Mouse (Mus musculus) midbrain, embryonic 16.5 days (tissue): ENCODE data around the gene Pgm2l1. TPM values are rescaled to one million over a fixed set of nuclear protein-coding genes. Genes with fewer than 3 reads are reported as not detected.
A peak's percentile ranks its signal among the peaks of the same experiment; 100 is the strongest.

ENCODE experiments used
- ATAC-seq: fragments of 200-750 bp; cut with Nextera tagmentation; 2 replicates; pipeline ENCODE4 v1.8.0; 2017; ENCODE audit warnings: moderate TSS enrichment
- H3K27ac ChIP-seq: fragments of 300-500 bp; sonication (generic); 2 replicates; pipeline ENCODE4 v1.5.1; 2014; ENCODE audit warnings: mild to moderate bottlenecking, low read length, mixed read lengths
- H3K27me3 ChIP-seq: fragments of 300-500 bp; sonication (generic); 2 replicates; pipeline ENCODE4 v1.6.1; 2014; ENCODE audit warnings: low read depth, low read length, mixed read lengths; ENCODE audit not compliant: control insufficient read depth, insufficient read depth
- H3K36me3 ChIP-seq: fragments of 300-500 bp; sonication (generic); 2 replicates; pipeline ENCODE4 v1.6.1; 2014; ENCODE audit warnings: mild to moderate bottlenecking, low read length, moderate library complexity, mixed read lengths; ENCODE audit not compliant: control insufficient read depth, insufficient read depth
- H3K4me1 ChIP-seq: fragments of 300-500 bp; sonication (generic); 2 replicates; pipeline ENCODE4 v1.6.1; 2014; ENCODE audit warnings: mild to moderate bottlenecking, low read length, mixed read lengths; ENCODE audit not compliant: control insufficient read depth, insufficient read depth
- H3K4me2 ChIP-seq: fragments of 300-500 bp; sonication (generic); 2 replicates; pipeline ENCODE4 v1.6.1; 2014; ENCODE audit warnings: mild to moderate bottlenecking, low read length, mixed read lengths
- H3K4me3 ChIP-seq: fragments of 300-500 bp; sonication (generic); 2 replicates; pipeline ENCODE4 v1.5.1; 2014; ENCODE audit warnings: low read depth, mild to moderate bottlenecking, low read length, moderate library complexity, mixed read lengths
- H3K9ac ChIP-seq: fragments of 300-500 bp; sonication (generic); 2 replicates; pipeline ENCODE4 v1.6.1; 2014; ENCODE audit warnings: low read depth, low read length, mixed read lengths
- H3K9me3 ChIP-seq: fragments of 300-500 bp; sonication (generic); replicated peaks from 2 replicates; pipeline ENCODE4 v1.6.1; 2014; ENCODE audit warnings: mild to moderate bottlenecking, low read length, mixed read lengths; ENCODE audit not compliant: control insufficient read depth, poor library complexity, severe bottlenecking
- WGBS: fragments of 180-500 bp; shearing (Covaris S2); extraction: QIAGEN DNeasy Blood & Tissue Kit; methylation state at CpG from one replicate; pipeline ENCODE4 v1.1.7; 2014; 5-methylcytosine and 5-hydroxymethylcytosine counted together
- polyA plus RNA-seq: library from polyadenylated mRNA; unstranded; fragments of >200 nt; fragmentation: Nextera tagmentation; extraction: Ambion mirVana; gene quantifications from 2 replicates; pipeline ENCODE4 v1.2.1, GENCODE M21; 2015

Pgm2l1 gene
- polyA plus RNA-seq, 1 experiment from 2014 or later = 39.4 TPM

DNA sequence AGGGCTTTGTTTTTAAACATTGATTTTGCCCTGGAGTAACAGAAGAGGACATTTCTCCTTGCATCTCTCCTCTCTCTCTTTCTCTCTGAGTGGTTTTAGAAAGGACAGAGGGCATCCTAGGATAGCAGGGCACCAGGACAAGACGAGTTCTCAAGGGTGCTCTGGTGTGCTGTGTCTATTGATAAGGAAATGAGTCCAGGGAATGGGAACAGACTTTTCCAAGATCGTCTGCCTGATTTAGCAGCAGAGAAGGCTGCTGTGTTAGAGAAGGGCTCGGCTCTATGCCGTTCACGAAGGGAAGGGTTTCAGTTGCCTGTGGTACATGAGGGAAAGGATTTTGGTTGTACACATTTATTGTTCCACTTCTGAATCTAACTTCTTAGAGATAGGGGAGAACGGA is 82.5 kb downstream of the Pgm2l1 start:
- H3K4me1 ChIP-seq = peaks cover 40% of the 10 kb centered on the region
- H3K9ac ChIP-seq = peak overlapping the region; percentile 15; the same call in 1 of the 2 replicates
- 25% methylated on average over 6 of the region's 6 CpGs for WGBS

DNA sequence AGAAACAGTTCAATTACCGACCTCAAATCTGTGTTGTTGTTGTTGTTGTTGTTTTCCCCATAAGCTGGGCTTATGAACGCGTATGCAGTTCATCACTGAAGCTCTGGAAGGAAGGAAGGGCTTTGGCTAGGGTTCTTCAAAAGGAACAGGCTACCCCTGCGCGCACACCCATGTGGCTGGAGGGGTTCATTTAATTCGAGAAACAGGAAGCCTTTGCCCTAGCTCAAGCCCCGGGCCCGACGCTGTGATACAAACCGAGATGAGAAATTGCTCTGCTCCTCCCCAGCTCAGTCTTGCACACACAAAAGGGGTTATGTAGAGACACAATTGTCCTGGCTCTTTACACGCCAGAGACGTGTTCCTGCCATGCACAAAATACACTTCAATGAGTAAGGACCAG is 83.1 kb downstream of the Pgm2l1 start:
- ATAC-seq = no peak
- WGBS = 77% methylated on average over 12 of the region's 12 CpGs

More for the DNA sequence above, 82.5 kb downstream of the Pgm2l1 start:
- H3K4me2 ChIP-seq = no peak overlapping the region
- no peak overlapping the region for H3K4me3 ChIP-seq
- H3K27me3 ChIP-seq = no peaks in the 10 kb centered on the region
- H3K36me3 ChIP-seq = no peaks in the 10 kb centered on the region
- no peak for ATAC-seq
- peak overlapping the region; percentile 77 for H3K27ac ChIP-seq
- no peaks in the 10 kb centered on the region for H3K9me3 ChIP-seq

DNA sequence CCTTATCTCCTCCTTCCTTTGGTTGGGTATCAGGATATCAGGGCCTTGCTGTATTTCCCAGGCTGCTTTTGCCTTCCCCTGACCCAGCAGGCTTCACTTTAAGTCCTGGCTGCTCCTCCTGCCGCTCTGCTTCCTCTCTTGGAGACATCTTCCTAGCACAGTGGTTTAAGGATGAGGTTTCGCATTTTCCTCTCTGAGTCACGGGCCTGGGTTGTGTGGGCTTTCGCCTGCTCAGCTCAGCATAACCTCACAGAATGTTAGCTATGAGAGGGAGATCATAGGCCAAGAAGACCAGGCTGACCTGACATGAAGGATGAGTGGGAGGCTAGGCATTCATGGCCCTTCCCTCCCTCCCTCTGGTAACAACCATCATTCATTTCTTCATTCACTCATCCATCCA is 85.5 kb downstream of the Pgm2l1 start:
- H3K9me3 ChIP-seq = no peaks in the 10 kb centered on the region
- 88% methylated on average over 4 of the region's 4 CpGs for WGBS
- no peak overlapping the region for H3K9ac ChIP-seq
- ATAC-seq = no peak
- no peaks in the 10 kb centered on the region for H3K27me3 ChIP-seq
- H3K4me1 ChIP-seq = peaks cover 34% of the 10 kb centered on the region
- no peak overlapping the region for H3K4me2 ChIP-seq
- no peak overlapping the region for H3K27ac ChIP-seq
- H3K4me3 ChIP-seq = no peak overlapping the region
- H3K36me3 ChIP-seq = no peaks in the 10 kb centered on the region

More for the DNA sequence above, 83.1 kb downstream of the Pgm2l1 start:
- no peak overlapping the region for H3K9ac ChIP-seq
- H3K4me3 ChIP-seq = no peak overlapping the region
- H3K36me3 ChIP-seq = no peaks in the 10 kb centered on the region
- H3K27ac ChIP-seq = peak overlapping the region; percentile 77
- no peak overlapping the region for H3K4me2 ChIP-seq
- H3K9me3 ChIP-seq = no peaks in the 10 kb centered on the region
- H3K27me3 ChIP-seq = no peaks in the 10 kb centered on the region
- H3K4me1 ChIP-seq = peaks cover 40% of the 10 kb centered on the region

DNA sequence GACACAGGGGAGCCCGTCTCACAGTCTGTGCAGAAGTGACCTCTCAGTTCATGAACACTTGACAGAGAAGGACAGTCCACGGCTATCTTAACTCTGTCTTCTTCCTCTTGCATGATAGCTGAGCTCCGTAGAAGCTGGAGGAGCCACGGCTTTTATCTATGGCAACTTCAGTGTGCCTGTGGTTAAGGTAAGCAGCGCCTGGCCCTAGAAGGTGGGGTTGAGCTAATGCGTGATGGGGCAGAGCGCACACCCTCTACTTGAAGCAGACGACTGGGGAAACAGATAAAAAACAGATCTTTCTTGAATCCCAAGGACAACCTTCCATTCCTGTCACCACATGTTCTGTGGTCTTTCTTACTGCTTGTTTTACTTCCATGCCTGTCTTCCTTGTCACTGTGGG is 89.7 kb downstream of the Pgm2l1 start:
- no peak for ATAC-seq
- no peak overlapping the region for H3K9ac ChIP-seq
- H3K4me1 ChIP-seq = no peaks in the 10 kb centered on the region
- H3K27me3 ChIP-seq = no peaks in the 10 kb centered on the region
- H3K9me3 ChIP-seq = no peaks in the 10 kb centered on the region
- no peaks in the 10 kb centered on the region for H3K36me3 ChIP-seq
- no peak overlapping the region for H3K4me2 ChIP-seq
- H3K27ac ChIP-seq = no peak overlapping the region
- 94% methylated on average over 8 of the region's 8 CpGs for WGBS
- H3K4me3 ChIP-seq = no peak overlapping the region

DNA sequence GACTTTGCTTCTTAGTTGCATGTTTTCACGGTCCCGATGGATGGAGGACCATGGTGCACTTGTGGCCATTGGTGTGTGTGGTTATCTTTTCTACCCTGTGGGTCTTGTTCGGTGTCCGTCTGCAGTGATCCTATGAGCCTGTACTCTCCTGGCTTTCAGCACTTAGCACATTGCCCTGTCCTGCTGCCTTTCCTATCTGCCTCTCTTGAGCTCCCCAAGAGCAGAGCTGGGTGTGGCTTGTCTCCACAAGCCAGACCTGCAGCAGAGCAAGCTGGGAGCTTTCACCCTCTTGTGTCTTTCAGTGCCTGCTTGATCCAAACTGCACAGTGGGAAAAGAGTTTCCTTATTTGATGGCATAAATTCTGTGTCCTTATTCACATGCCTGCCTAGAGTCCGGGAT is 90.3 kb downstream of the Pgm2l1 start:
- 97% methylated on average over 5 of the region's 5 CpGs for WGBS
- Histone ChIP-seq H3K4me1 (no peaks in the 10 kb centered on the region), H3K27me3 (no peaks in the 10 kb centered on the region), H3K9me3 (no peaks in the 10 kb centered on the region), H3K9ac (no peak overlapping the region), H3K36me3 (no peaks in the 10 kb centered on the region), H3K27ac (no peak overlapping the region), H3K4me3 (no peak overlapping the region), H3K4me2 (no peak overlapping the region)
- ATAC-seq = no peak

DNA sequence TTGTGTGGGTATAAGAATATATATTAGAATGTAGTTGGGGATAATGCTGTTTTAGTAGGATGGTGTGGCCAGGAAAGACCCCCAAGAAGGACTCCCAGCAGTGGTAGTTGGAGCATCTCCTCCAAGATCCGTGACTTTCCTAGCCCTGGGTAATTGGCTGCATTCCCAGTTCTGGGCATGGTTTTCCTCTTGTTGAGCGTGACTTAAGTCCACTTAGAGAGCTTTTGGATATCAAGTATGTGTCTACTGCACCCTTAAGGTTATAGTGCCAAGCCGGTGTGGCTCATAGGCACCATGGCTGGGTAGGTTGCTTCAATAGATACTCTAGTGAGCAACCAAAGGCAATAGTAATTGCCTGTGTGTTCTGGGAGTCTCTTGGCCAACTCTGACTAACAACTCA is 96.5 kb downstream of the Pgm2l1 start:
- H3K4me3 ChIP-seq = no peak overlapping the region
- no peak for ATAC-seq
- H3K36me3 ChIP-seq = peaks cover 2% of the 10 kb centered on the region; the same call in 1 of the 2 replicates
- no peak overlapping the region for H3K9ac ChIP-seq
- WGBS = 88% methylated on average over 3 of the region's 3 CpGs
- no peak overlapping the region for H3K4me2 ChIP-seq
- H3K4me1 ChIP-seq = no peaks in the 10 kb centered on the region
- no peak overlapping the region for H3K27ac ChIP-seq
- H3K9me3 ChIP-seq = no peaks in the 10 kb centered on the region
- no peaks in the 10 kb centered on the region for H3K27me3 ChIP-seq

DNA sequence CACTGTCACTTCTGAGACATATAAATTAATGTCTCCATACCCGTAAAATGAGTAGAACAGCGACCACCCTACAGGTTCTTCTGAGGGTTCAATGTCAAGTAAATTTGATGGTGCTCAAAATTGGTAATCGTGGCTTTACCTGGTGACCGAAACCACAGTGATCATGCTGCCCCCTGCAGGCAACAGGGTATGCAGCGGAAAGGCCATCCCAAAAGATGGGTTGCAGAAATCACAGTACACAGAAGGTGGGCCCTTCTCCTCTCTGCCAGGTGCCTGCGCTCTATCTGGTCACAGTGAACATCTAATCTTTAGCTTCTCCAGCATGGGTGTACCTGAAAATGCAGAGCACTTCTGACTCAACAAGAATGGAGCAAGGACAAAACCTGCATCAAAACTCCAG is 98.3 kb downstream of the Pgm2l1 start:
- no peak overlapping the region for H3K4me2 ChIP-seq
- ATAC-seq = no peak
- H3K4me3 ChIP-seq = no peak overlapping the region
- no peak overlapping the region for H3K9ac ChIP-seq
- H3K36me3 ChIP-seq = peaks cover 6% of the 10 kb centered on the region; the same call in 1 of the 2 replicates
- H3K9me3 ChIP-seq = no peaks in the 10 kb centered on the region
- H3K27ac ChIP-seq = no peak overlapping the region
- H3K27me3 ChIP-seq = no peaks in the 10 kb centered on the region
- no peaks in the 10 kb centered on the region for H3K4me1 ChIP-seq
- 76% methylated on average over 6 of the region's 6 CpGs for WGBS

DNA sequence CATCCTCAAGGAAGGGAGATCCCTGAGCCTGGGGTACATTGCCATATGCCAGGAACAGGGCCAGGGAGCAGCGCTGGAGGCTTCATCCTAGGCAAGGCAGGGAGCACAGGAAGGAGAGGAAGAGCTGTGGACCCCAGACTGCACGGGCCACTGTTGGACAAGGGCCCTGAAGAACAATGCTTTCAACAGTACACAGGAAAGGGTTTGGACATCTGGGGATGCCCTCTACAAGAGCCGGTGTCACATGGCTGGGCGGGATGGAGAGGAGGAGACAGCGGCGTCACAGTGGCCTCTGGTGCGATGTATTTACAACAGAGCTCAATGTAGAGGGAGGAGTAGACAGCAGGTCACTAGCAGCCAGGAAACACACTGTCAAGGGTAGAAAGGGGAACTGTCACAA is 100.3 kb downstream of the Pgm2l1 start:
- H3K4me3 ChIP-seq = no peak overlapping the region
- no peak for ATAC-seq
- H3K27ac ChIP-seq = no peak overlapping the region
- 91% methylated on average over 7 of the region's 7 CpGs for WGBS
- H3K9me3 ChIP-seq = no peaks in the 10 kb centered on the region
- no peaks in the 10 kb centered on the region for H3K4me1 ChIP-seq
- H3K9ac ChIP-seq = no peak overlapping the region
- peaks cover 19% of the 10 kb centered on the region for H3K36me3 ChIP-seq
- H3K27me3 ChIP-seq = no peaks in the 10 kb centered on the region
- H3K4me2 ChIP-seq = no peak overlapping the region
